Mouse (Mus musculus) layer of hippocampus, postnatal 36 days (tissue): Measurements from ENCODE around the gene H2-M10.4. TPM values are rescaled to one million over a fixed set of nuclear protein-coding genes. Genes with fewer than 3 reads are reported as not detected.
"Not testable (repeated sequence)": the region's sequence is repeated elsewhere in the genome, so short reads cannot be mapped to it uniquely, and the experiment has no call there.

ENCODE experiments used
- DNase-seq, 2 experiments: peaks; one replicate each; pipeline ENCODE4 v3.0.0; 2022
- total RNA-seq, 2 experiments: library from RNA; stranded (reverse); gene quantifications; 2 replicates each; pipeline ENCODE4 v1.2.3; 2021

H2-M10.4 gene
- not detected for total RNA-seq

GRCm38 (mm10) chr17:36462234-36462633, at the start of gene H2-M10.4:
Gene H2-M10.4 (minus strand): TSS chr17:36462334.
- DNase-seq = no peak

- DNase-seq = no peak
These were observed 41.8 kb upstream of the H2-M10.4 start for GRCm38 (mm10) chr17:36503910-36504309.

GRCm38 (mm10) chr17:36500435-36500834, 38.3 kb upstream of the H2-M10.4 start:
- DNase-seq = no peak

- DNase-seq = not testable (repeated sequence)
These were observed 26.0 kb upstream of the H2-M10.4 start for GRCm38 (mm10) chr17:36488181-36488580.

GRCm38 (mm10) chr17:36486687-36487230, 24.6 kb upstream of the H2-M10.4 start:
- DNase-seq = no peak

GRCm38 (mm10) chr17:36483865-36484264, 21.7 kb upstream of the H2-M10.4 start:
- no peak for DNase-seq

GRCm38 (mm10) chr17:36456260-36456659, 5.9 kb downstream of the H2-M10.4 start:
- DNase-seq = no peak

GRCm38 (mm10) chr17:36431411-36431810, 30.7 kb downstream of the H2-M10.4 start:
- no peak for DNase-seq

GRCm38 (mm10) chr17:36418091-36418754, 43.9 kb downstream of the H2-M10.4 start:
- DNase-seq = no peak

GRCm38 (mm10) chr17:36417416-36417815, 44.7 kb downstream of the H2-M10.4 start:
- DNase-seq = no peak

- no peak for DNase-seq
These were observed 46.7 kb downstream of the H2-M10.4 start for GRCm38 (mm10) chr17:36415407-36415806.

- no peak for DNase-seq
These were observed 47.8 kb downstream of the H2-M10.4 start for GRCm38 (mm10) chr17:36414361-36414760.

Other genes starting within 250 kb of the H2-M10.4 start
- gene Rpp21, start 204.3 kb downstream of the H2-M10.4 start, total RNA-seq = 10 to 100 TPM; 43.3 to 44.5 TPM
- 10 to 100 TPM; 21.2 to 23.7 TPM for gene Trim39, start 190.1 kb downstream of the H2-M10.4 start, total RNA-seq
- gene H2-M10.2, start 175.8 kb downstream of the H2-M10.4 start, total RNA-seq = not detected
- gene H2-M10.1, start 136.2 kb downstream of the H2-M10.4 start, total RNA-seq = not detected
- gene H2-M10.3, start 93.9 kb downstream of the H2-M10.4 start, total RNA-seq = not detected
- gene H2-M11, start 84.7 kb upstream of the H2-M10.4 start, total RNA-seq = not detected
- not detected for gene H2-M9, start 180.3 kb upstream of the H2-M10.4 start, total RNA-seq
- gene H2-M1, start 209.9 kb upstream of the H2-M10.4 start, total RNA-seq = not detected